Mouse (Mus musculus) large intestine, adult 2 months (tissue): ENCODE data around the gene Mgat4a. TPM values are rescaled to one million over a fixed set of nuclear protein-coding genes. Genes with fewer than 3 reads are reported as not detected.
A peak's percentile ranks its signal among the peaks of the same experiment; 100 is the strongest.

ENCODE experiments used
- DNase-seq: peaks from one replicate; pipeline ENCODE4 v3.0.0-alpha.2; 2012; ENCODE audit warnings: low read depth, low spot score
- WGBS: fragments of 180-500 bp; shearing (Covaris S2); methylation state at CpG from one replicate; pipeline ENCODE4 v1.1.7; 2018; 5-methylcytosine and 5-hydroxymethylcytosine counted together
- polyA plus RNA-seq: library from polyadenylated mRNA; depleted of rRNA; stranded (reverse); fragments of >200 nt; gene quantifications from 2 replicates; pipeline ENCODE4 v1.2.3, GENCODE M21; 2012; rRNA removed

Mgat4a gene
- polyA plus RNA-seq, 1 experiment, result 50.0 TPM

DNA sequence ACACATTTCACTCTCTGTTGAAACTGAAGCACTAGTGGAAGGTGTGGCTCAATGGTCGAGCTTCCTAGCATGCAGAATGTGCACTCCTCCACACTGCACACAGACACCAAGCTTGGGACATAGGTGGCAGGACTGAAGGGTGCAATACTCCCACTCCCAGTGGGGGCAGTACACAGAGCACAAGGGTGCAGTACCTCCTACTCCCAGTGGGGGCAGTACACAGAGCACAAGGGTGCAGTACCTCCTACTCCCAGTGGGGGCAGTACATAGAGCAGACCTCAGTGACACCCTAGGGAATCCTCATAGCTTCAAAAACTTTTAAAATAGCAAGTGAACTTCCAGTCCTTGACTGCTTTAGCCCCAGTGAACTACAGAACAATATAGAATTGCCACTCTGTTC lies 121.4 kb downstream of the Mgat4a start:
- WGBS, result 89% methylated on average over 1 of the region's 1 CpGs
- no peak for DNase-seq

DNA sequence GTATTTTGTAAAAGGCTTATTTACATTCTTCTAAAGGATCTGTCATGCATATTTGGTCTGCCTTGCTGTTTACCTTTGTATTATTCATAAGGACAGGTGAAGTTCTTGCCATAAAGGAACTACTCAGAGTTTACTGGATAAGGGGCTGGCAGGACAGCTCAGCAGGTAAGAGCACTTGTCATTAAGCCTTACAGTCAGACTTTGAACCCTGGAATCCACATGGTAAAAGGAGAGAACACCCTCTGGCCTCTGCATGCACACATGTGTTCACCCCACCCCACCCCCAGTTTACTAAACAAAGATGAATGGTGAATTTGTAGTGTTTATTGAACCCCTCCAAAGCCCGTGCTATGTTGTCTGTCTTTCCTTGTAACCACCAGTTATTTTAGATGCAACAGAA lies 125.4 kb downstream of the Mgat4a start:
- no peak for DNase-seq
- 54% methylated on average over 1 of the region's 1 CpGs for WGBS

DNA sequence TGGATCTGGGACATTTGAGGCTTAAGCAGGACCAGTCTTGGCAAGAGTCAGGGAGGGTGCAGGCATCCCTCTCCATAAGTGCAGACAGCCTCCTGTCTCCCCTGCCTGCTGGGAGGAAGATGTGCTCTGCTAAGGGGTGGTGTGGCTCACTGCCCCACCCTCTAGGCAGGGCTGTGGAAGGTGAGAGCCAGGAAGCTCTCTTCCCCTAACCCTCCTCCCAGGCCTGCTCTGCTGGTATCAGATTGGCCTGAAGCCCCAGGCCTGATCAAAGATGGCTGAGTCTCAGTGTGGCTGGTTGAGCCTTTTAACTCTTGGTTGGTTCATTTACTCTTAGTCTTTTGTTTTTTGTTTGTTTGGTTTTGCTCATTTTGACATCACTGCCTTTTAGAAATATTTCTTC lies 131.2 kb downstream of the Mgat4a start:
- DNase-seq, result no peak

DNA sequence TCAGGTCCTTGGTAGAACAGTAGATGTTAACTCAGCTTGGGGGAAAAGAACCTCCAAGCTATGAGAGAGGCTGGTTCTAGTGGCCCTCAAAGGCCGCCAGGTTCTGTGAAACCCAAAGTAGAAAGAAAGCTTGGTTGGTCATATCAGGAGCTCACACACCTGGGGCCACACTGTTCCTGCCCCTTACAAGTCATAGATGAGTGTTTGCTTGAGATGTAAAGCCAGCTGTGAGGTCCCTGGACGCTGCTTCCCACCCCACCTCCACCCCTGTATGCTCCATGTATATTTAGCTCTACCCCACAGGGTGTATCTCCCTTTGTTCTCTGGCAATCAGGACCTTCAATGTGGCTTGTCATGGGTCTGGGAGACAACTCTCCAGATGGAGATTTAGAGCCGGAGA lies 132.1 kb downstream of the Mgat4a start:
- 74% methylated on average over 3 of the region's 3 CpGs for WGBS

DNA sequence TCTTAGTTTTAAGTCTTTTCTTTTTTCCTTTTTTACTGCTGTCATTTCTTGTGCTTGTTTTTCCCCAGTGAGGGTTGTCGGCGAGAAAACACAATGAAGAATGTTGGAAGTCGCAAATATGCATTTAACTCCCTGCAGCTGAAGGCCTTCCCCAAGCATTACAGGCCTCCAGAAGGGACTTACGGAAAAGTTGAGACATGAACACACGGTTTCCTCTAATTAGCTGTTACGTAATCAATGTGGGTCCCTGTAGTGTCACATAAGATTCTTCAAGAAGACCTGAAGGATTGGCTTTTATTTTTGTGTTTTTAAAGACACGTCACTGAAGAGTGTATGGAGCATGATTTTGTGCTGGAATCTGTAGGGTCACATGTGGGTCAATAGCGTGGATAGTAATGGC lies 132.8 kb downstream of the Mgat4a start:
- no peak for DNase-seq
- WGBS, result 86% methylated on average over 8 of the region's 8 CpGs

More for the DNA sequence above, 132.1 kb downstream of the Mgat4a start:
- no peak for DNase-seq

DNA sequence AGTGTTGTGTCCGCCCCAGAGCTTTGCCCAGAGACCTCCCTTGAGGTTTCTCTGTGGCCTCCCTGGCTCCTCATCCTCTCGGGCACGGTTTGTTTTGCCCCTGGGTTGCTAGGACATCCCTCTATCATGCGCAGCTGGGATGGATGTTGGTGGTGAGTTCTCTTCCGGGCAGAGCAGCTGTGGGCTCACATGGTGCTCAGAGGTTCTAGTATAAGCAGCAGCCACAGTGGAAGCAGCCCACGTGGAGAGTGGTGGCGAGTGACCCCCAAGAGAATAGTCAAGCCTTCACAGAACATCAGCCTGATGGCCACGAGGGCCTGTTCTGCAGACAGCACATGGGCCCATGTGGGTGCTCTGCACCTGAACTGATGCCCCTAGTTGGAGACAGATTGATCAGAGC lies 133.6 kb downstream of the Mgat4a start:
- 85% methylated on average over 8 of the region's 8 CpGs for WGBS

DNA sequence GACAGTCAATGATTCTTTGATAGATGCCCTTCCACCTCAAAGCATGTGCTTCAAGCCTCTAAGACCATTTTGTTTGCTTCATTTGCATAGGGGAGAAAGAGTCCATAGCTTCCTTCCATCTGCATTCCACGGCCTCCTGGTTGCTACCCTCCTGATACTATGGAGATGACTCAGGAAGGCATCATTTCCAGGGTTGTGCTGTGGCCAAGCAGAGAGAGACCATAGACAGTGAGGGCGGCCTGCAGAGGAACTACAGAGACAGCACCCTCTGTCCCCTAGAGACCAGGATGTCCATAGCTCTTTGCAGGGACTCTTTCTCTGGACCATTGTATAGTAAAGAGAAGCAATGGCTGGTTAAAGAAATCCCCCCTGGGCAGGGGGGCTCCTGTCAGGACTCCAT lies 135.7 kb downstream of the Mgat4a start:
- no peak for DNase-seq
- 89% methylated on average over 2 of the region's 2 CpGs for WGBS

More for the DNA sequence above, 133.6 kb downstream of the Mgat4a start:
- no peak for DNase-seq

DNA sequence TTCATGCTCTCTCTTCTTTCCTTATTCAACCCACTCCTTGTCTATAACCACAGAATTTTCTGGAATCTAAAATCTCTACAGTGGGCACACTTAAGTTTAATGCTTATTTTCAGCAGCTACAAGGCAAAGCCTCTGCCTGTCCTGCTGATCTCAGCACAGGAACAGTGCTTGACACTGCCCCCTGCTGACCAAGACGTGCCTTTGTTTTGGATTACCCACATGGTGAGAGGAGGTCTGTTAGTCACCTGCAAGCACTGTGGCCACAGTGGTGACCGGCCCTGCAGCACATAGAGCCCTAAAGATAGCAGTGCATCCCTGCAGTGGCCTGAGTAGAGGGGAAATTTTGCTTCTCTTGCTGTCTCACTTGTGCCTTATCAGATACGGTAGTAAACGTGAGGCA lies 139.1 kb downstream of the Mgat4a start:
- DNase-seq, result peak; percentile 11
- WGBS, result 58% methylated on average over 4 of the region's 4 CpGs

DNA sequence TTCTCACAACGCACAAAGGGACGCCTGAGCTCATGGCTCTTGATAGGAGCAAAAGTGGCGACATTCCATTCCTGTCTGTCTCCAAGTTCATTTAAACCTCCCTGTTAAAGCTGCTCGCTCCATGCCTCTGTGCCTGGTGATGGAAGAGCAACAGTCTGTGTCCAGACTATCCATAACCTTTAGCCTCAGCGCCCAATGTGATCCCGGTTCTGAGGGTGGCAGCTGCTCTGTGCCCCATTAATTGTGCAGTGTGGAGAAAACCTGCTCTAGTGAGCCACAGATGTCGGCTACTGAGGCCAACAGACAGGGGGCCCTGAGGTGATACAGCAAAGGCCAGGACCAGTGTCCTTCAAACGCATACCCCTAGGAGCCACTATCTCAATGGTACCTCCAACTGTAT lies 141.1 kb downstream of the Mgat4a start:
- no peak for DNase-seq
- WGBS, result 87% methylated on average over 8 of the region's 8 CpGs

DNA sequence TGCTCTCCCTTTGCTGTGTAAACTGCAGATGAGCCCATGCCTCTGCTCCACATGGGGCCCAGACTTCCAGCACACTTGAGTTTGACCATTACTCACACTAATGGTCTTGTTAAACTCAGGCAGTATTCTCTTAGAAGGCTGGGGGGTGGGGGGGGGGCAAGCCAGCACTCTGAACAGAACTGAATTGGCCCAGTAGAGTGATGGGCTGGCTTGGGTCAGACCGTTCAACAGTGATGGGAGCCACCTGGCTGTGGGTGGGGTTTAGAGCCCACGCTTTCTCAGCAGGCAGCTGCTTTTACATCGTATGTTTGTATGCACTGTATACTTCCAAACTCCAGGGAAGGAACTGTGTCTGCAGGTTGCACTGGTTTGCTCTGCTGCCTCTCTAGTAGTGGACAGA lies 141.9 kb downstream of the Mgat4a start:
- 62% methylated on average over 3 of the region's 3 CpGs for WGBS
- no peak for DNase-seq

DNA sequence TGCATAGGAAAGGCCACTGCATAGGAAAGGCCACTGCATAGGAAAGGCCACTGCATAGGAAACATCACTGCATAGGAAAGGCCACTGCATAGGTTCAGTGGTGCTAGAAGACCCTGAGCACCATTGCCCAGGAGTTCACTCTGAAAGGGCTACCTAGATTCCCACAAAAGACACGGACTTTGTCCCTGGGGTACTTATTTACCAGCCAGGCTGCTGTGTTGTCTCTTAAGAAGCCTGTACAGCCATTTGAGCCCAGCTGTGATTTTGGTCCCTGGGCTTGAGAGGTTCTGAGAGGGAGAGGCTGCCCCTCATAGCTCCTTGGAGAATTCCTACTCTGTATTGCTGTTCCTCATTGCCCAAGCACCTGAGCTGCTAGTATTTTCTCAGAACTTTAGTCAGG lies 144.3 kb downstream of the Mgat4a start:
- 59% methylated on average over 1 of the region's 1 CpGs for WGBS
- no peak for DNase-seq

DNA sequence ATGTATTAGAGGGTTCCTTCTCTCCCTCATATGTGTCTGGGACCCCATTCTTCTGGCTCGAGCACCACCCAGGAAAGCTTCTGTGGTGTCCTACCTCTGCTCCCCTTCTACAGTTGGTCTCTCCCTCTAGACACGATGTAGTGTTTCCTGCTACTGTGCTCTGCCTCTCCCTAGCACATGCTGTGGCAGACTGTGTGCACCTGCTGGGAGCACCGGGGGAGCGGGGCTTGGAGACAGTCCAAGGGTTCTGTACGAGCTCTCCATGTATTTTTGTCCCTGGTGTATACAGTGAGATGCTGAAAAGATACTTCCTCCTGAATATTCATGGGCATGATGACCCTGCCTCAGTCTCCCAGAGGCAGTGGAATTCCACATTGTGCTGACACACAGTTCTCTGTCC lies 147.6 kb downstream of the Mgat4a start:
- WGBS, result 79% methylated on average over 5 of the region's 5 CpGs
- DNase-seq, result no peak

Other genes starting within 250 kb of the Mgat4a start
- gene Inpp4a, start 241.2 kb downstream of the Mgat4a start, polyA plus RNA-seq, result 11.0 and 24.2 TPM in 2 replicates
- gene Coa5, start 110.9 kb downstream of the Mgat4a start, polyA plus RNA-seq, result 42.7 and 52.2 TPM in 2 replicates
- 45.9 and 50.9 TPM in 2 replicates for gene Unc50, start 110.9 kb downstream of the Mgat4a start, polyA plus RNA-seq
- 16.9 and 22.9 TPM in 2 replicates for gene 2010300C02Rik, start 179.1 kb upstream of the Mgat4a start, polyA plus RNA-seq